Mouse (Mus musculus): Measurements from ENCODE around the gene Frmd7. TPM values are rescaled to one million over a fixed set of nuclear protein-coding genes. Genes with fewer than 3 reads are reported as not detected.

The Frmd7 gene
- polyA plus RNA-seq, 1 experiment: not detected

- TF ChIP-seq CTCF (IDR thresholded peaks at IDR 0.05; ENCODE audit: extremely low read depth, insufficient read length, insufficient replicate concordance, low read depth, low read length): no peak
- no peak for TF ChIP-seq POLR2A (IDR thresholded peaks at IDR 0.05; ENCODE audit: low read depth, low read length)
- H3K4me1 ChIP-seq (ENCODE audit: control insufficient read depth, insufficient read depth, insufficient read length, low read length): no peaks in the 10 kb centered on the region
- H3K4me3 ChIP-seq (ENCODE audit: low read depth, low read length): no peak overlapping the region
- no peak overlapping the region for H3K27ac ChIP-seq (ENCODE audit: insufficient read depth, low read depth, low read length)
- H3K27me3 ChIP-seq (ENCODE audit: control insufficient read depth, insufficient read depth, low read length): no peaks in the 10 kb centered on the region
- no peaks in the 10 kb centered on the region for H3K36me3 ChIP-seq (ENCODE audit: control insufficient read depth, insufficient read depth, low read length)
- WGBS: 46% methylated on average over 10 of the region's 10 CpGs
These were observed 15.5 kb downstream of the Frmd7 start for GRCm38 (mm10) chrX:50926893-50927545.

GRCm38 (mm10) chrX:50924629-50925364 lies 17.7 kb downstream of the Frmd7 start:
- Histone ChIP-seq H3K27ac (ENCODE audit: insufficient read depth, low read depth, low read length) (no peak overlapping the region), H3K36me3 (ENCODE audit: control insufficient read depth, insufficient read depth, low read length) (no peaks in the 10 kb centered on the region), H3K27me3 (ENCODE audit: control insufficient read depth, insufficient read depth, low read length) (no peaks in the 10 kb centered on the region), H3K4me1 (ENCODE audit: control insufficient read depth, insufficient read depth, insufficient read length, low read length) (no peaks in the 10 kb centered on the region), H3K4me3 (ENCODE audit: low read depth, low read length) (no peak overlapping the region; the same call in 1 of the 2 replicates)
- TF ChIP-seq POLR2A (IDR thresholded peaks at IDR 0.05; ENCODE audit: low read depth, low read length) (no peak), CTCF (IDR thresholded peaks at IDR 0.05; ENCODE audit: extremely low read depth, insufficient read length, insufficient replicate concordance, low read depth, low read length) (no peak)
- 35% methylated on average over 18 of the region's 18 CpGs for WGBS

GRCm38 (mm10) chrX:50918754-50919153 lies 23.8 kb downstream of the Frmd7 start:
- WGBS: 43% methylated on average over 3 of the region's 3 CpGs
- no peaks in the 10 kb centered on the region for H3K4me1 ChIP-seq (ENCODE audit: control insufficient read depth, insufficient read depth, insufficient read length, low read length)
- H3K27ac ChIP-seq (ENCODE audit: insufficient read depth, low read depth, low read length): no peak overlapping the region
- no peak overlapping the region for H3K4me3 ChIP-seq (ENCODE audit: low read depth, low read length)
- no peaks in the 10 kb centered on the region for H3K27me3 ChIP-seq (ENCODE audit: control insufficient read depth, insufficient read depth, low read length)
- no peaks in the 10 kb centered on the region for H3K36me3 ChIP-seq (ENCODE audit: control insufficient read depth, insufficient read depth, low read length)
- TF ChIP-seq POLR2A (IDR thresholded peaks at IDR 0.05; ENCODE audit: low read depth, low read length): no peak

DNA sequence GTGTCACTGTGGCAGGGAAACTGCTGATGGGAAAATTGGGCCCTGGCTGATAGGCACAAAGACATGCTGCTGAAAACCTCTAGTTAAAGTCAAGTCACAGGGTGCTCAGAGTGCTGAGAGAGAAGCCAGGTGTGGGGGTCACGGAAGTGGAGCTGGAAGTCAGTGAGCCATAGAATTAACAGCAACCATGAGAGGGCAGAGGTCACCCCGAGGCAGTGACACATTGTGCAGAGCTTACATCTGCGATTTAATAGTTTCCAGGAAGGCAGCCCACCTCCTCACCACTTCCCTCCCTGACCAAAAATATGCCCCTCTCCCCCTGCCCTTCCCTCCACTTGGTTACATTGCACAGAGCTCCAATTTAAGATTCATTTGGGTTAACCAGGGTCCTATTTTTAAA lies 25.1 kb downstream of the Frmd7 start:
- no peak overlapping the region for H3K27ac ChIP-seq (ENCODE audit: insufficient read depth, low read depth, low read length)
- H3K27me3 ChIP-seq (ENCODE audit: control insufficient read depth, insufficient read depth, low read length): no peaks in the 10 kb centered on the region
- no peak for TF ChIP-seq CTCF (IDR thresholded peaks at IDR 0.05; ENCODE audit: extremely low read depth, insufficient read length, insufficient replicate concordance, low read depth, low read length)
- TF ChIP-seq POLR2A (IDR thresholded peaks at IDR 0.05; ENCODE audit: low read depth, low read length): no peak
- H3K4me3 ChIP-seq (ENCODE audit: low read depth, low read length): no peak overlapping the region
- no peaks in the 10 kb centered on the region for H3K36me3 ChIP-seq (ENCODE audit: control insufficient read depth, insufficient read depth, low read length)
- H3K4me1 ChIP-seq (ENCODE audit: control insufficient read depth, insufficient read depth, insufficient read length, low read length): no peaks in the 10 kb centered on the region
- 46% methylated on average over 3 of the region's 3 CpGs for WGBS

GRCm38 (mm10) chrX:50909915-50910314 lies 32.6 kb downstream of the Frmd7 start:
- H3K4me3 ChIP-seq (ENCODE audit: low read depth, low read length): no peak overlapping the region
- no peaks in the 10 kb centered on the region for H3K36me3 ChIP-seq (ENCODE audit: control insufficient read depth, insufficient read depth, low read length)
- no peaks in the 10 kb centered on the region for H3K27me3 ChIP-seq (ENCODE audit: control insufficient read depth, insufficient read depth, low read length)
- no peak overlapping the region for H3K27ac ChIP-seq (ENCODE audit: insufficient read depth, low read depth, low read length)
- TF ChIP-seq POLR2A (IDR thresholded peaks at IDR 0.05; ENCODE audit: low read depth, low read length) (no peak), CTCF (IDR thresholded peaks at IDR 0.05; ENCODE audit: extremely low read depth, insufficient read length, insufficient replicate concordance, low read depth, low read length) (no peak)
- WGBS: 74% methylated on average over 5 of the region's 5 CpGs
- no peaks in the 10 kb centered on the region for H3K4me1 ChIP-seq (ENCODE audit: control insufficient read depth, insufficient read depth, insufficient read length, low read length)

DNA sequence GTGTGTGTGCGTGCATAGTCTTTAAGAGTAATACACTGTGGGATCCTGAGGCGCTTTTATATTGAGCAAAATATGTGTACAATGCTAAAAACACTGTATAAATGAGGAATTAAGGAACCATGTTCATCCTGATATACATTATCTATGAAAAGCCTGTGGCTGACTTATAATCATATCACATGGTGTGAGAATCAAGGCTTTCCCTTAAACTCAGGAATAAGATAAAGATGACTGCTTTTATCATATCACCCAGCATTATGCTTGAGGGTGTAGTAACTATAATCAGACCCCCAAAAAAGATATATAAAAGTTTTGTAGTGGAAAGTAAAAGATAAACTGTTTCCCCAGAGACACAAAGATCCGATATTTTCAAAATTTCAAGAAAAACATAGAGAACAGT lies 39.0 kb downstream of the Frmd7 start:
- Histone ChIP-seq H3K4me3 (ENCODE audit: low read depth, low read length) (no peak overlapping the region), H3K36me3 (ENCODE audit: control insufficient read depth, insufficient read depth, low read length) (no peaks in the 10 kb centered on the region), H3K4me1 (ENCODE audit: control insufficient read depth, insufficient read depth, insufficient read length, low read length) (no peaks in the 10 kb centered on the region), H3K27me3 (ENCODE audit: control insufficient read depth, insufficient read depth, low read length) (no peaks in the 10 kb centered on the region), H3K27ac (ENCODE audit: insufficient read depth, low read depth, low read length) (no peak overlapping the region)
- TF ChIP-seq CTCF (IDR thresholded peaks at IDR 0.05; ENCODE audit: extremely low read depth, insufficient read length, insufficient replicate concordance, low read depth, low read length) (no peak), POLR2A (IDR thresholded peaks at IDR 0.05; ENCODE audit: low read depth, low read length) (no peak)
- WGBS: 88% methylated on average over 3 of the region's 3 CpGs

DNA sequence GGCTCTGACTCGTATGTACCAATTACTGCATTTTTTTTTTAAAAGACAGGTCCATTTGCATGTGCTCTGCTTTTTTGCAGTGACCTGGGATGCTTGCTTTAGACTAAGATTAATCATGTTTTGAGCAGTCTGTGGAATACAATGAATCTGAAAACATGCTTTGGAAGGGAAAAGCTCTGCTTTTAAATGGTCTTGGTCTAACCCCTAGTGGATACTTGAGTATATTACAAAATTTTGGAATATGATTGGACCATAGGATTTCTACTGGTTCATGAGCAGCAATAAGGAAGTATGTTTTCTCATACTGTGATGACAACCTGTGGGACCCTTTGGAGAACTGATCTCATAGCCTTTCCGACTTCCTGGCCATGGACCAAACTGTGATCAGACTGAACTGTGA lies 54.5 kb downstream of the Frmd7 start:
- Histone ChIP-seq H3K27ac (ENCODE audit: insufficient read depth, low read depth, low read length) (no peak overlapping the region), H3K27me3 (ENCODE audit: control insufficient read depth, insufficient read depth, low read length) (no peaks in the 10 kb centered on the region), H3K4me1 (ENCODE audit: control insufficient read depth, insufficient read depth, insufficient read length, low read length) (no peaks in the 10 kb centered on the region), H3K36me3 (ENCODE audit: control insufficient read depth, insufficient read depth, low read length) (no peaks in the 10 kb centered on the region), H3K4me3 (ENCODE audit: low read depth, low read length) (no peak overlapping the region)
- TF ChIP-seq CTCF (IDR thresholded peaks at IDR 0.05; ENCODE audit: extremely low read depth, insufficient read length, insufficient replicate concordance, low read depth, low read length) (no peak), POLR2A (IDR thresholded peaks at IDR 0.05; ENCODE audit: low read depth, low read length) (no peak)
- WGBS: 67% methylated on average over 2 of the region's 2 CpGs
